12 mouse cellular contexts compared by ENCODE assay signal in genomic region chr4:103173507-103173906, GRCm38 (mm10).
"Had no signal": no experiment of that assay in that cellular context is flagged by ENCODE, and none has a peak within 500 bp of the region (broad histone marks: within the 10 kb centered on the region; RNA-seq: fewer than 3 reads in every experiment).

No protein-coding gene starts in this region.

- H3K4me2 ChIP-seq: limb, embryonic 13.5 days; midbrain, embryonic 12.5 days; neural tube, embryonic 13.5 days had no signal

- H3K9me3 ChIP-seq: limb, embryonic 13.5 days; midbrain, embryonic 12.5 days; neural tube, embryonic 13.5 days had no signal

- DNase-seq: kidney, adult 9 months; layer of hippocampus, postnatal 36 days; lung, adult 18-20 months; lung, postnatal 4 days; right cerebral cortex, adult 18-20 months; right cerebral cortex, postnatal 25 days had no signal

- H3K9ac ChIP-seq: limb, embryonic 13.5 days; liver, embryonic 14.5 days; midbrain, embryonic 12.5 days; neural tube, embryonic 13.5 days had no signal

- ATAC-seq: intestine, embryonic 16.5 days; midbrain, embryonic 16.5 days had no signal

- H3K27me3 ChIP-seq: limb, embryonic 13.5 days; midbrain, embryonic 12.5 days; neural tube, embryonic 13.5 days had no signal

- H3K4me3 ChIP-seq: limb, embryonic 13.5 days; midbrain, embryonic 12.5 days; neural tube, embryonic 13.5 days had no signal

- H3K4me1 ChIP-seq: midbrain, embryonic 12.5 days had no signal

- H3K27ac ChIP-seq: limb, embryonic 13.5 days; liver, embryonic 14.5 days; midbrain, embryonic 12.5 days; neural tube, embryonic 13.5 days had no signal
